Mouse (Mus musculus) cerebral cortex, adult 2 months (tissue): Measurements from ENCODE around the gene Olfr810.

Experiments used
- WGBS: fragments of 180-500 bp; shearing (Covaris S2); methylation state at CpG from one replicate; pipeline ENCODE4 v1.1.7; 2018; 5-methylcytosine and 5-hydroxymethylcytosine counted together

Gene Olfr810

GRCm38 (mm10) chr10:129794817-129795216 is at the start of gene Olfr810:
TSS of gene Olfr810 (minus strand) at chr10:129794917.

GRCm38 (mm10) chr10:129804296-129804695 is 9.6 kb upstream of the Olfr810 start, which contains the start of gene Olfr811:
TSS of gene Olfr811 (minus strand) at chr10:129804396.
- 82% methylated on average over 4 of the region's 4 CpGs for WGBS

DNA sequence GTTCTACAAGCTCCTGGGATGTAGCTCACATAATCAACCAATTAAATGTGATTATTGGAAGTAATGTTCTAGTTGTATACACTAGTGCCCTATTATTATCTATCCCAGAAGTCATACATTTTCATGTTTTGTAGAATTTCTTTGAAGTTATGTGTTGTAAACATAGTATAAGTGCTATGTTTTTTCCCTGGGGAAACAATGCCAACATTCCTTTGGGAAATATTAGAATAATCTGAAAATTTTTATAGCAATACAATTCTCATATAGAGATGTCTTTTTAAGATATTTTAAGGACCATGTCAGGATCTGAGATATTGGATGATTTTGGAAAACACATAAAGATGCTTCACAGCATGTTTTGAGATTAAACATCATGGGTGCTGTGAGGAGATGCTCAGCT is 20.4 kb downstream of the Olfr810 start, which contains the start of gene Olfr809:
Olfr809 (plus strand) TSS at position 301 of the 400 bp plus-strand sequence.

GRCm38 (mm10) chr10:129765182-129765581 is 29.5 kb downstream of the Olfr810 start, which contains the start of gene Olfr808:
TSS of gene Olfr808 (plus strand) at chr10:129765482.
- WGBS, result 97% methylated on average over 1 of the region's 1 CpGs

DNA sequence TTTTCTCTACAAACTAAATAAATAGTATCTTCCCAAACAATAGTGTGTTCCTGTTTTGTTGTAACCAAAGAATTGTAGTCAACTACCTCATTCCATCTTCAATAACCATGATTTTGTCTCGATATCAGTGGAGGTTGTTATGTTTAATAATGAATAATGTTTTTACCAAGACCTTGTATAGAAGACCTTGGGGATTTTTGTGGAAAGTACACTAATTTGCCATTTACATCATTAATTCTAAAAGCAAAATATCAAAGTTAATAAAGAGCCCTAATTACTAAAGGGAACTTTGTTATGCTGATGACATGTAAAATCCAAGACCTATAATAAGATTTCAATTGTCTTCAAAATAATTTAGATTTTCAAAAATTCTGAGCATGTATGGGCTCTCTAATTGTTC is 37.0 kb downstream of the Olfr810 start, which contains the start of gene Olfr807:
Olfr807 (minus strand) TSS at position 101 of the 400 bp plus-strand sequence.
- WGBS, result 89% methylated on average over 1 of the region's 1 CpGs

GRCm38 (mm10) chr10:129741821-129742220 is 52.9 kb downstream of the Olfr810 start, which contains the start of gene Olfr806:
TSS of gene Olfr806 (minus strand) at chr10:129741921.

